22 mouse cellular contexts compared by ENCODE assay signal in genomic region chr1:81608772-81609171, GRCm38 (mm10).
DNase-seq lines count a peak whose midpoint lies in the region; ATAC-seq lines count a peak whose summit lies in the region.
"Had no signal": no experiment of that assay in that cellular context is flagged by ENCODE, and none has a peak within 500 bp of the region (broad histone marks: within the 10 kb centered on the region; RNA-seq: fewer than 3 reads in every experiment).

No protein-coding gene starts in this region.

- no peak overlapping the region for H3K9ac ChIP-seq in kidney, embryonic 14.5 days (ENCODE audit: low read depth, low read length)
- H3K9ac ChIP-seq: heart, embryonic 15.5 days; hindbrain, embryonic 12.5 days; liver, embryonic 14.5 days; neural tube, embryonic 13.5 days had no signal

- DNase-seq in kidney, postnatal 14 days, result no peak
- peak; percentile 32 for DNase-seq in 3T3-L1 (ENCODE audit: low read depth, low spot score)
- peak; percentile 78 for DNase-seq in embryo, embryonic 11 days
- DNase-seq in hindlimb bud, embryonic 11.5 days (ENCODE audit: extremely low spot score, low read depth, low spot score), result peak; percentile 67
- DNase-seq in right cerebral cortex, postnatal 25 days, result no peak
- no peak for DNase-seq in left cerebral cortex, postnatal 10 days (ENCODE audit: extremely low spot score in 1 of 2, low spot score in 2 of 2)
- no peak for DNase-seq in cerebellum, adult 11-12 months
- DNase-seq: adrenal gland, postnatal 25 days; B cell, adult 2 months; cerebellum, adult 9-10 months; gastrocnemius, postnatal 10 days; heart, adult 2 months; layer of hippocampus, postnatal 36 days; lung, postnatal 10 days had no signal

- no peaks in the 10 kb centered on the region for H3K27me3 ChIP-seq in kidney, embryonic 14.5 days (ENCODE audit: control insufficient read depth, insufficient read depth, low read length)
- H3K27me3 ChIP-seq: heart, embryonic 15.5 days; hindbrain, embryonic 12.5 days; megakaryocyte, embryonic 14.5 days; neural tube, embryonic 13.5 days had no signal

- no peak overlapping the region for H3K4me2 ChIP-seq in kidney, embryonic 14.5 days (replicated peaks; ENCODE audit: low read depth, low read length)
- H3K4me2 ChIP-seq: heart, embryonic 15.5 days; hindbrain, embryonic 12.5 days; neural tube, embryonic 13.5 days had no signal

- H3K27ac ChIP-seq in kidney, embryonic 14.5 days (ENCODE audit: low read depth, low read length), result no peak overlapping the region
- H3K27ac ChIP-seq: heart, adult 2 months; heart, embryonic 15.5 days; hindbrain, embryonic 12.5 days; liver, embryonic 14.5 days; neural tube, embryonic 13.5 days had no signal

- intact Hi-C loops in left cerebral cortex, postnatal 10 days (cut with DNase I), result no loop called here

- 3% methylated on average over 1 of the region's 1 CpGs for WGBS in kidney, embryonic 14.5 days

- no peaks in the 10 kb centered on the region for H3K9me3 ChIP-seq in kidney, embryonic 14.5 days (ENCODE audit: control insufficient read depth, low read length)
- H3K9me3 ChIP-seq: heart, embryonic 15.5 days; hindbrain, embryonic 12.5 days; neural tube, embryonic 13.5 days had no signal

- H3K36me3 ChIP-seq in kidney, embryonic 14.5 days (ENCODE audit: control insufficient read depth, insufficient read depth, low read length), result no peaks in the 10 kb centered on the region
- H3K36me3 ChIP-seq: heart, embryonic 15.5 days; hindbrain, embryonic 12.5 days; neural tube, embryonic 13.5 days had no signal

- no peaks in the 10 kb centered on the region for H3K4me1 ChIP-seq in kidney, embryonic 14.5 days (ENCODE audit: control insufficient read depth, insufficient read depth, low read length)
- H3K4me1 ChIP-seq: heart, embryonic 15.5 days; megakaryocyte, embryonic 14.5 days; neural tube, embryonic 13.5 days had no signal

- no peak overlapping the region for H3K4me3 ChIP-seq in kidney, embryonic 14.5 days (ENCODE audit: low read length)
- H3K4me3 ChIP-seq: heart, adult 2 months; heart, embryonic 15.5 days; hindbrain, embryonic 12.5 days; megakaryocyte, embryonic 14.5 days; neural tube, embryonic 13.5 days had no signal

- ATAC-seq in kidney, embryonic 14.5 days (ENCODE audit: low FRiP score, low TSS enrichment), result peak; percentile 92
- ATAC-seq: activated CD4-positive, CD25-positive, alpha-beta regulatory T cell, adult 4 months; intestine, postnatal 0 days had no signal

Comparison
In these comparisons a context has a peak if more than half of its experiments do, and no peak if none do; other contexts are left out.
1. DNase-seq: peak in 3T3-L1 (single experiment), embryo, embryonic 11 days (single experiment) and hindlimb bud, embryonic 11.5 days (single experiment); none in kidney, postnatal 14 days (single experiment), right cerebral cortex, postnatal 25 days (single experiment), left cerebral cortex, postnatal 10 days (0 of 2) and cerebellum, adult 11-12 months (single experiment).